Mouse (Mus musculus) liver, postnatal 0 days (tissue): ENCODE results near the gene Eya4. TPM values are rescaled to one million over a fixed set of nuclear protein-coding genes. Genes with fewer than 3 reads are reported as not detected.

ENCODE experiments used
- ATAC-seq: fragments of 200-750 bp; cut with Nextera tagmentation; 2 replicates; pipeline ENCODE4 v1.8.0; 2017; ENCODE audit warnings: mild to moderate bottlenecking, moderate library complexity
- DNase-seq: peaks from one replicate; pipeline ENCODE4 v3.0.0-alpha.2; 2016
- H3K27ac ChIP-seq: fragments of 300-500 bp; sonication (generic); 2 replicates; pipeline ENCODE4 v1.5.1; 2014; ENCODE audit warnings: antibody characterized with exemption, moderate library complexity, mild to moderate bottlenecking, low read depth
- H3K27me3 ChIP-seq: fragments of 300-500 bp; sonication (generic); 2 replicates; pipeline ENCODE4 v1.6.1; 2014; ENCODE audit warnings: low read length, control low read depth, mixed read lengths; ENCODE audit not compliant: insufficient read depth
- H3K36me3 ChIP-seq: fragments of 300-500 bp; sonication (generic); replicated peaks from 2 replicates; pipeline ENCODE4 v1.6.1; 2014; ENCODE audit warnings: mild to moderate bottlenecking, control low read depth, low read length, moderate library complexity, mixed read lengths; ENCODE audit not compliant: insufficient read depth
- H3K4me1 ChIP-seq: fragments of 300-500 bp; sonication (generic); 2 replicates; pipeline ENCODE4 v1.6.1; 2014; ENCODE audit warnings: antibody characterized with exemption, mild to moderate bottlenecking, control low read depth; ENCODE audit not compliant: insufficient read depth
- H3K4me2 ChIP-seq: fragments of 300-500 bp; sonication (generic); 2 replicates; pipeline ENCODE4 v1.6.1; 2014; ENCODE audit warnings: low read depth, mild to moderate bottlenecking, low read length, moderate library complexity, mixed read lengths
- H3K4me3 ChIP-seq: fragments of 300-500 bp; sonication (generic); 2 replicates; pipeline ENCODE4 v1.5.1; 2014; ENCODE audit warnings: low read depth, low read length
- H3K9ac ChIP-seq: fragments of 300-500 bp; sonication (generic); replicated peaks from 2 replicates; pipeline ENCODE4 v1.6.1; 2014; ENCODE audit warnings: mild to moderate bottlenecking, moderate library complexity
- H3K9me3 ChIP-seq: fragments of 300-500 bp; sonication (generic); 2 replicates; pipeline ENCODE4 v1.6.1; 2016; ENCODE audit warnings: mild to moderate bottlenecking, control low read depth, low read length, mixed read lengths
- CTCF ChIP-seq: sonication (generic); IDR thresholded peaks from 2 replicates; pipeline ENCODE4 v1.5.1; 2016; ENCODE audit warnings: antibody characterized with exemption, low read depth
- EP300 ChIP-seq: IDR thresholded peaks from 2 replicates; pipeline ENCODE4 v1.6.1; 2016; ENCODE audit warnings: antibody characterized with exemption, low read depth, mild to moderate bottlenecking
- whole genome bisulfite sequencing: fragments of 180-500 bp; shearing (Covaris S2); extraction: QIAGEN DNeasy Blood & Tissue Kit; methylation state at CpG from one replicate; pipeline ENCODE4 v1.1.7; 2014; ENCODE audit not compliant: insufficient replicate concordance; 5-methylcytosine and 5-hydroxymethylcytosine counted together
- polyA plus RNA-seq: library from polyadenylated mRNA; unstranded; fragments of >200 nt; fragmentation: Nextera tagmentation; extraction: Ambion mirVana; gene quantifications from 2 replicates; pipeline ENCODE4 v1.2.1, GENCODE M21; 2015

The Eya4 gene
- polyA plus RNA-seq = 0.12 and 0.17 TPM in 2 replicates

DNA sequence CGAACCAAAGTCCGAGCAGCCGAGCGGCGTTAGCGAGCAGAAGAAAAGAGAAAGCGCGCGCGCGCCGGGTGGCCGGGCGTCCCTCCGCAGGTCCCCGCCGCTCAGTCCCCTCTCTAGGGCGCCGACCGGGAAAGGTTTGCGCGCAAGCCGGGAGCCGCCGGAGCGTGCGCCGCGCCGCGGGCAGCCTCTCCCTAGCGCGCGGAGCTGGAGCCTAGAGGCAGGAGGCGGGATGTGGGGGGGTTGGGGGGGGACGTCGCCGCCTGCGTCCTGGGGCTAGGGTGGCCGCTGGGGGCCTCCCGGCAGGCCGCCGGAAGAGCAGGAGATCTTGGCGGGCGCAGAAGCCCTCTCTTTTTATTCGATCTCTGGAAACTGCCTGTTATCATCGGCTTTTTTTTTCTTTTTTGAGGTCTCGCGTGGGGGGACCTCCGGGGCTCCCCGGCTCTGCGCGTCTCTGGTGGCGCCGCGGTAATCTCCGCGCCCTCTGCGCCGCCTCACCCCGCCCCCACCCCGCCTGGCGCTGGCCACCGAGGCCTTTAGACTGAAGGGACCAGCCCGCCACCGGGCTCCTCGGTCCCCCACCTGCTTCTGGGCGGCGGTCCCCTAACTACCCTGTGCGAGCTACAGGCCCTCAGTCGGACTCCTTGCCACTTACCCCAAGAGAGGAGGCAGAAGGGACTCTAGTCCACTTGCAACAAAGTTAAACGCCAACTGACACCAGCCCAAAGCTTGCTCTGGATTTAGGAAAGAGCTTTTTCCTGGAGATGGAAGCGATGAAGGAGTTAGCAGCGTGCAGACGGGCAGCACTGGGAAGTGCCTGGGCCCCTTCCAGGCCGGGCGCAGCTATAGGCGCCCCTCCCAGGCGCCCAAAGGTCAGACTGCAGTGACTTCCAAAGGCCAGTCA lies at the start of gene Eya4:
TSS of gene Eya4 (minus strand) at position 776 of the 901 bp plus-strand sequence.
- ATAC-seq (no peak), DNase-seq (peak; percentile 23)
- Histone ChIP-seq H3K9me3 (no peaks in the 10 kb centered on the region), H3K36me3 (no peaks in the 10 kb centered on the region), H3K9ac (no peak within 1 kb of the TSS), H3K4me1 (0 out of 2 replicates have a peak, but pooled peaks cover 3% of the 10 kb centered on the region), H3K4me2 (peak within 1 kb of the TSS; percentile 77), H3K4me3 (peak within 1 kb of the TSS; percentile 53), H3K27me3 (peaks cover 44% of the 10 kb centered on the region), H3K27ac (no peak within 1 kb of the TSS)
- WGBS = 3% methylated on average over 61 of the region's 79 CpGs
- TF ChIP-seq EP300 = no peak
- no peak for TF ChIP-seq CTCF

DNA sequence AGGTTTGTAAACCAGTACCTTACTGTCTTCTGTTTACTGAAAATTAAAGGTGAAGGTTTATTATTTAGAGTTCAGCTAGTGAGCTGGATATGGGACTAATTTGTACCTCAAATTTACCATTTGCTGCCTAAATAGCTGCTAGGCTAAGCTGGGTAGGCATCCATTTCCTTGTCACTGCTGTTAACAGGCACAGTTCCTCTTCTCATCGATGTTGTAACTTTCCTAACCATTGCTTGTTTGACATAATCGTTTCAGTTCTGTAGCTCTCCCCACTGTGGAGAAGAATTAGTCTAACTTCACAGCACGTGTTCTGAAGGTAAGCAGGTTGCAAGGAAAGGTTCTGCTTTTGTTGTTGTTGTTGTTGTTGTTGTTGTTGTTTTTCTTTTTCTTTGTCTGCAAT lies 44.8 kb upstream of the Eya4 start:
- WGBS = 41% methylated on average over 3 of the region's 3 CpGs
- Histone ChIP-seq H3K36me3 (no peaks in the 10 kb centered on the region), H3K27ac (no peak overlapping the region), H3K4me1 (no peaks in the 10 kb centered on the region; the same call in 1 of the 2 replicates), H3K4me3 (no peak overlapping the region), H3K9ac (no peak overlapping the region), H3K4me2 (no peak overlapping the region), H3K9me3 (no peaks in the 10 kb centered on the region), H3K27me3 (no peaks in the 10 kb centered on the region)
- ATAC-seq (no peak), DNase-seq (no peak)
- TF ChIP-seq EP300 (no peak), CTCF (no peak)

DNA sequence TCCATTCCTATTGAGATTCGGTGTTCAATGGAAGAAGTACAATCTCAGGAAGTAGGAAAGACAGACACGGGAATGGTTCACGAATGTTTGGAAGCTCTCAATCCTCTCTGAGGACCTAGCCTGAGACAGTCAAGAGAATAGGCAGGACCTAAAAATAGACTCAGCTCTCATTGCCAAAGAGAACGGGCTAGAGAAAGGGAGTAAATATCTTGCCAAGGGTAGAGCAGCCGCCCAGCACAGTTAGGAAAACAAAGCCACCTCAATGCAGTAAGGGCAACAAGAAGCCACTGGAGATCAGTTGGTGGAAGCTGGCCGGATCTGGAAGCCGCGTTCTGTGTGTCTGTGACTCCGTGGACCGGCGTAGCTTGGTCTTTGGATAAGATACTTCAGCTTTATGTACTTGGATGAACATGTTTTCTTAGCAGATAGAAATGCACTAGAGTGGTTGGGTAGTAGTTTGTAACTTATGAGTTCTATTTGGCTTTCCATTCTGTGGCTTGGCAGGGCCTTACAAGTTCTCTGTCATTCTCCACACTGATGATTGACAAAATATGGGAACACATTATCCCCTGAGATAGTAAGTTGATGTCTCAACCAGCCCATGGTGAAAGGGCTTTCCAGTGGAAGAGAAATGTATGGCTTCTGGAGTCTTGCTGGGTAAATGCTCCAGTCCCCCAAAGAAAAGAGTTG lies 44.1 kb upstream of the Eya4 start:
- ATAC-seq = no peak
- TF ChIP-seq EP300 (no peak), CTCF (no peak)
- no peaks in the 10 kb centered on the region; the same call in 1 of the 2 replicates for H3K4me1 ChIP-seq
- WGBS = 72% methylated on average over 11 of the region's 11 CpGs
- H3K27me3 ChIP-seq = no peaks in the 10 kb centered on the region
- no peak overlapping the region for H3K9ac ChIP-seq
- DNase-seq = no peak
- H3K36me3 ChIP-seq = no peaks in the 10 kb centered on the region
- no peak overlapping the region for H3K27ac ChIP-seq
- no peak overlapping the region for H3K4me2 ChIP-seq
- no peak overlapping the region for H3K4me3 ChIP-seq
- no peaks in the 10 kb centered on the region for H3K9me3 ChIP-seq

DNA sequence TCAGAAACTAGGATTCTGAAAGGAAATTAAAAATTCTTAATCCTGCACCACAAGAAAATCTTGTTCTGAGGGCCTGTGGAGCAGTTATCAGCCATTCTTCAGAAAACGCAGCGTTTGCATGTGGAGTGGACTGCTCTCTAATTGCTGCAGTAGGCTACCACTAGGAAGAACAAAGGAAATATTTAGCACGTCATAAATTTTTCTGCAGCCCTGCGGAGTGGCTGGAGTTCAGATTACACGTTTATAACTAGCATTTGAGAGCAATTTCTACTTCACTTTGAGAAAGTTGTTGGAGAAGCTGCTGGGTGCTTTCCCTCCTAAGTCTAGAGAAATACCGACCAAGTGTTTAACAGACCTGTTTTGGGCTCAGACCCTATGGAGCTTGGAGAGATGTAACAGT lies 43.6 kb upstream of the Eya4 start:
- no peak for ATAC-seq

DNA sequence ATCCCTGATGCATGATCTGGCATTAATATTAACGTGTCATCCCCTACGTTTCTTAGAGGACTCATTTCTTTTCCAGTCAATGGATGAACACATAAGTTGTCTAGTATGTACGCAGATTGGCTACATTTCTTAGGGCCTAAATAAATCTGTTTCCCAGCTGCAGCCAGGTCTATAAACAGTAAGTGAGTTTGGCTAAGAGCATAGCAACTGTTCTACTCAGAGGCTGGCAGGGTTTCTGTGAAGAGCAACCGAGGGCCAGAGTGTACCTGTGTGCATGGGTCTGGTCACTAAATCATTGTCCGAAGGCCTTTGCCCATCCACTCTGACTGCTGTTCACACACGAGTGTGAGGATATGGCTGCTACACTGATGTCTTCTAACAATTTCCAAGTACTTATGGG lies 13.3 kb upstream of the Eya4 start:
- no peaks in the 10 kb centered on the region for H3K27me3 ChIP-seq
- no peaks in the 10 kb centered on the region for H3K4me1 ChIP-seq
- no peak overlapping the region for H3K9ac ChIP-seq
- H3K9me3 ChIP-seq = no peaks in the 10 kb centered on the region
- 81% methylated on average over 6 of the region's 6 CpGs for WGBS
- no peak overlapping the region for H3K4me2 ChIP-seq
- no peak overlapping the region for H3K27ac ChIP-seq
- TF ChIP-seq EP300 (no peak), CTCF (no peak)
- DNase-seq = no peak
- no peak for ATAC-seq
- H3K36me3 ChIP-seq = no peaks in the 10 kb centered on the region
- H3K4me3 ChIP-seq = no peak overlapping the region

More for the DNA sequence above, 43.6 kb upstream of the Eya4 start:
- no peak overlapping the region for H3K4me3 ChIP-seq
- no peaks in the 10 kb centered on the region; the same call in 1 of the 2 replicates for H3K4me1 ChIP-seq
- no peaks in the 10 kb centered on the region for H3K9me3 ChIP-seq
- H3K4me2 ChIP-seq = no peak overlapping the region
- H3K27ac ChIP-seq = no peak overlapping the region
- H3K36me3 ChIP-seq = no peaks in the 10 kb centered on the region
- DNase-seq = no peak
- no peak for TF ChIP-seq CTCF
- no peak for TF ChIP-seq EP300
- H3K9ac ChIP-seq = no peak overlapping the region
- WGBS = 60% methylated on average over 6 of the region's 6 CpGs
- H3K27me3 ChIP-seq = no peaks in the 10 kb centered on the region

DNA sequence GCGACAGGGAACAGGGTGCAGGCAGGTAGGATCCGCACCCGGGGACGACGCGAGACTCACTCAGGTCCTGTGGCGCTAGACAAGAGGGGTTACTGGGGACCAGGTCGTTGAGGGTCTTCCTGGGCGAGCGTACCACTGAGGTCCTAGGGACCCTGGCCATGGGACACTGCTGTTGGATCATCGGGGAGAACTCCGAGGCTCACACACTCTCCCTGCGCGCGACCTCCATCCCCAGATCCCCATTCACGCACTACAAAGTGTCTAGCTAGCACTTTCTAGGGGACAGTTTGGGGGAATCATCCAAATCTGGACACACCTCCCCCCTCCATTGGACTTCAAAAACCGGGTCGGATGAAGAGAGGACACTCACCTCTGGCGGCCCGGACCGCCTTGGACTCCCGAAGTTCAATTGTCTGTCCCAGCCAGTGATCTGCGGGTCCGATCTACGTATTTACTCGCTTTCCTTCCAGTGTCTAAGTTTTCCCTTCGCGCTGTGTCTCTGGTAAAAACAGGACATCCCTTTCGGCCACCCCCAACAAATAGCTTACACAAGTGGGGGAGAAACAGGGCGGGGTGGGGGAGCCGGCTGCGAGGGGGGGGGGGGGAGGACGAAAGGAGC lies 1.1 kb downstream of the Eya4 start:
- peaks cover 44% of the 10 kb centered on the region for H3K27me3 ChIP-seq
- H3K27ac ChIP-seq = no peak overlapping the region
- H3K4me2 ChIP-seq = peak overlapping the region; percentile 77
- 0 out of 2 replicates have a peak, but pooled peaks cover 3% of the 10 kb centered on the region for H3K4me1 ChIP-seq
- H3K9ac ChIP-seq = no peak overlapping the region
- DNase-seq (no peak), ATAC-seq (no peak)
- WGBS = 2% methylated on average over 31 of the region's 33 CpGs
- peak overlapping the region; percentile 53 for H3K4me3 ChIP-seq
- no peaks in the 10 kb centered on the region for H3K9me3 ChIP-seq
- no peaks in the 10 kb centered on the region for H3K36me3 ChIP-seq
- TF ChIP-seq CTCF (no peak), EP300 (no peak)
